18 mouse cellular contexts compared by ENCODE assay signal in genomic region chr17:15517776-15518175, GRCm38 (mm10). TPM values are rescaled to one million over a fixed set of nuclear protein-coding genes. Genes with fewer than 3 reads are reported as not detected.
DNase-seq lines count a peak whose midpoint lies in the region; ATAC-seq and TF ChIP-seq lines count a peak whose summit lies in the region.
"Had no signal": no experiment of that assay in that cellular context is flagged by ENCODE, and none has a peak within 500 bp of the region (broad histone marks: within the 10 kb centered on the region; RNA-seq: fewer than 3 reads in every experiment).

No protein-coding gene starts in this region.

- ATAC-seq in forebrain, embryonic 16.5 days, result peak; percentile 31; the same call in 1 of the 2 replicates
- no peak for ATAC-seq in forebrain, embryonic 12.5 days (ENCODE audit: low FRiP score)
- no peak for ATAC-seq in intestine, postnatal 0 days
- no peak for ATAC-seq in intestine, embryonic 15.5 days
- peak; percentile 45; the same call in 1 of the 2 replicates for ATAC-seq in liver, postnatal 0 days
- ATAC-seq: Patski had no signal

- 77% methylated on average over 5 of the region's 5 CpGs for WGBS in forebrain, embryonic 16.5 days
- 82% methylated on average over 5 of the region's 5 CpGs for WGBS in forebrain, embryonic 12.5 days
- WGBS in intestine, postnatal 0 days, result 72% methylated on average over 5 of the region's 5 CpGs
- WGBS in intestine, embryonic 15.5 days, result 76% methylated on average over 5 of the region's 5 CpGs
- 56% methylated on average over 5 of the region's 5 CpGs for WGBS in liver, postnatal 0 days (ENCODE audit: insufficient replicate concordance)

- peaks cover 47% of the 10 kb centered on the region for H3K36me3 ChIP-seq in forebrain, embryonic 16.5 days (ENCODE audit: control insufficient read depth, insufficient read depth)
- H3K36me3 ChIP-seq in forebrain, embryonic 12.5 days (replicated peaks), result peaks cover 91% of the 10 kb centered on the region
- H3K36me3 ChIP-seq in intestine, postnatal 0 days (ENCODE audit: control insufficient read depth, insufficient read depth), result peaks cover 74% of the 10 kb centered on the region
- peaks cover 49% of the 10 kb centered on the region for H3K36me3 ChIP-seq in intestine, embryonic 15.5 days
- peaks cover 79% of the 10 kb centered on the region for H3K36me3 ChIP-seq in liver, postnatal 0 days (replicated peaks; ENCODE audit: insufficient read depth, low read length)

- TF ChIP-seq EP300 in liver, postnatal 0 days (IDR thresholded peaks at IDR 0.05; ENCODE audit: low read depth), result no peak; the same call in 1 of the 2 replicates

- no peaks in the 10 kb centered on the region for H3K9me3 ChIP-seq in forebrain, embryonic 16.5 days (ENCODE audit: control insufficient read depth, low read length)
- H3K9me3 ChIP-seq in forebrain, embryonic 12.5 days, result no peaks in the 10 kb centered on the region
- H3K9me3 ChIP-seq in intestine, postnatal 0 days (ENCODE audit: control insufficient read depth), result no peaks in the 10 kb centered on the region
- no peaks in the 10 kb centered on the region for H3K9me3 ChIP-seq in intestine, embryonic 15.5 days
- H3K9me3 ChIP-seq in liver, postnatal 0 days (ENCODE audit: low read length), result no peaks in the 10 kb centered on the region
- H3K9me3 ChIP-seq: embryonic facial prominence, embryonic 13.5 days; kidney, embryonic 15.5 days; limb, embryonic 12.5 days had no signal

- H3K27ac ChIP-seq in forebrain, embryonic 16.5 days (ENCODE audit: low read length), result no peak overlapping the region
- no peak overlapping the region for H3K27ac ChIP-seq in forebrain, embryonic 12.5 days
- H3K27ac ChIP-seq in intestine, postnatal 0 days (ENCODE audit: low read depth, low read length), result no peak overlapping the region
- no peak overlapping the region for H3K27ac ChIP-seq in intestine, embryonic 15.5 days
- no peak overlapping the region for H3K27ac ChIP-seq in liver, postnatal 0 days (ENCODE audit: low read depth)
- H3K27ac ChIP-seq: embryonic facial prominence, embryonic 13.5 days; gastrocnemius, adult 2 months; kidney, embryonic 15.5 days; limb, embryonic 12.5 days had no signal

- no peaks in the 10 kb centered on the region for H3K4me1 ChIP-seq in forebrain, embryonic 16.5 days (replicated peaks; ENCODE audit: control insufficient read depth, insufficient read depth, low read length)
- H3K4me1 ChIP-seq in forebrain, embryonic 12.5 days, result no peaks in the 10 kb centered on the region
- no peaks in the 10 kb centered on the region for H3K4me1 ChIP-seq in intestine, postnatal 0 days (replicated peaks; ENCODE audit: control insufficient read depth, insufficient read depth, low read length)
- H3K4me1 ChIP-seq in intestine, embryonic 15.5 days (replicated peaks), result no peaks in the 10 kb centered on the region
- no peaks in the 10 kb centered on the region for H3K4me1 ChIP-seq in liver, postnatal 0 days (ENCODE audit: insufficient read depth)
- H3K4me1 ChIP-seq: embryonic facial prominence, embryonic 13.5 days; kidney, embryonic 15.5 days; limb, embryonic 12.5 days had no signal

- peak; percentile 19; the same call in 1 of the 2 replicates for TF ChIP-seq CTCF in intestine, postnatal 0 days (IDR thresholded peaks at IDR 0.05; ENCODE audit: low read depth)
- peak; percentile 39 for TF ChIP-seq CTCF in liver, postnatal 0 days (IDR thresholded peaks at IDR 0.05; ENCODE audit: low read depth)

- no peak overlapping the region for H3K4me3 ChIP-seq in forebrain, embryonic 16.5 days (replicated peaks; ENCODE audit: low read length)
- no peak overlapping the region for H3K4me3 ChIP-seq in forebrain, embryonic 12.5 days (replicated peaks)
- no peak overlapping the region for H3K4me3 ChIP-seq in intestine, postnatal 0 days (ENCODE audit: low read depth, low read length)
- no peak overlapping the region for H3K4me3 ChIP-seq in intestine, embryonic 15.5 days (replicated peaks)
- no peak overlapping the region for H3K4me3 ChIP-seq in liver, postnatal 0 days (ENCODE audit: low read depth, low read length)
- H3K4me3 ChIP-seq: embryonic facial prominence, embryonic 13.5 days; gastrocnemius, adult 2 months; kidney, embryonic 15.5 days; limb, embryonic 12.5 days had no signal

- H3K9ac ChIP-seq in forebrain, embryonic 16.5 days (replicated peaks; ENCODE audit: low read depth, low read length), result no peak overlapping the region
- no peak overlapping the region for H3K9ac ChIP-seq in forebrain, embryonic 12.5 days
- no peak overlapping the region for H3K9ac ChIP-seq in intestine, postnatal 0 days (ENCODE audit: low read depth, low read length)
- no peak overlapping the region for H3K9ac ChIP-seq in intestine, embryonic 15.5 days
- no peak overlapping the region for H3K9ac ChIP-seq in liver, postnatal 0 days (replicated peaks)
- H3K9ac ChIP-seq: embryonic facial prominence, embryonic 13.5 days; kidney, embryonic 15.5 days; limb, embryonic 12.5 days had no signal

- no peaks in the 10 kb centered on the region for H3K27me3 ChIP-seq in forebrain, embryonic 16.5 days (replicated peaks; ENCODE audit: control insufficient read depth, insufficient read depth, low read length)
- H3K27me3 ChIP-seq in forebrain, embryonic 12.5 days, result no peaks in the 10 kb centered on the region
- H3K27me3 ChIP-seq in intestine, postnatal 0 days (replicated peaks; ENCODE audit: control insufficient read depth, insufficient read depth, low read length), result no peaks in the 10 kb centered on the region
- H3K27me3 ChIP-seq in intestine, embryonic 15.5 days (replicated peaks), result no peaks in the 10 kb centered on the region
- H3K27me3 ChIP-seq in liver, postnatal 0 days (ENCODE audit: insufficient read depth, low read length), result no peaks in the 10 kb centered on the region
- H3K27me3 ChIP-seq: embryonic facial prominence, embryonic 13.5 days; kidney, embryonic 15.5 days; limb, embryonic 12.5 days; Patski had no signal

- peak; percentile 23 for DNase-seq in ES-CJ7 (ENCODE audit: low read depth, low spot score)
- DNase-seq in liver, postnatal 0 days, result no peak
- DNase-seq in gastrocnemius, postnatal 4 days (ENCODE audit: low spot score in 2 of 2), result no peak
- no peak for DNase-seq in spleen, postnatal 4 days (ENCODE audit: low spot score in 2 of 2)
- DNase-seq: adrenal gland, postnatal 10 days; cerebellum, adult 9-10 months; gastrocnemius, adult 2 months; lung, adult 2 months; lung, postnatal 4 days; midbrain, embryonic 14.5 days had no signal

- no peak overlapping the region for H3K4me2 ChIP-seq in forebrain, embryonic 16.5 days (ENCODE audit: low read length)
- no peak overlapping the region for H3K4me2 ChIP-seq in forebrain, embryonic 12.5 days
- H3K4me2 ChIP-seq in intestine, postnatal 0 days (replicated peaks; ENCODE audit: low read depth), result no peak overlapping the region
- no peak overlapping the region for H3K4me2 ChIP-seq in intestine, embryonic 15.5 days (replicated peaks)
- H3K4me2 ChIP-seq in liver, postnatal 0 days (ENCODE audit: low read depth, low read length), result no peak overlapping the region
- H3K4me2 ChIP-seq: embryonic facial prominence, embryonic 13.5 days; kidney, embryonic 15.5 days; limb, embryonic 12.5 days had no signal

RNA-seq across cellular contexts. Expression of gene Pdcd2, which starts 9.3 kb away (rescaled TPM):
- polyA plus RNA-seq in forebrain, embryonic 16.5 days (2015; fragmentation: Nextera tagmentation; extraction: Ambion mirVana), result 49.4 and 54.0 TPM in 2 replicates
- 54.9 and 65.1 TPM in 2 replicates for polyA plus RNA-seq in forebrain, embryonic 12.5 days (2016; fragmentation: Nextera tagmentation; extraction: Ambion mirVana)
- polyA plus RNA-seq in intestine, postnatal 0 days (2015; fragmentation: Nextera tagmentation; extraction: Ambion mirVana), result 42.7 and 46.2 TPM in 2 replicates
- 49.9 and 57.0 TPM in 2 replicates for polyA plus RNA-seq in intestine, embryonic 15.5 days (2015; fragmentation: Nextera tagmentation; extraction: Ambion mirVana)
- 25.4 and 28.5 TPM in 2 replicates for polyA plus RNA-seq in liver, postnatal 0 days (2015; fragmentation: Nextera tagmentation; extraction: Ambion mirVana)
- total RNA-seq in gastrocnemius, postnatal 4 days (2021), result 10 to 100 TPM; 18.5 to 25.8 TPM

RNA-seq across cellular contexts. Expression of gene Tbp, which starts 18.1 kb away (rescaled TPM):
- polyA plus RNA-seq in forebrain, embryonic 16.5 days (2015; fragmentation: Nextera tagmentation; extraction: Ambion mirVana), result 71.1 and 72.1 TPM in 2 replicates
- 69.8 and 70.5 TPM in 2 replicates for polyA plus RNA-seq in forebrain, embryonic 12.5 days (2016; fragmentation: Nextera tagmentation; extraction: Ambion mirVana)
- polyA plus RNA-seq in intestine, postnatal 0 days (2015; fragmentation: Nextera tagmentation; extraction: Ambion mirVana), result 21.7 and 22.4 TPM in 2 replicates
- polyA plus RNA-seq in intestine, embryonic 15.5 days (2015; fragmentation: Nextera tagmentation; extraction: Ambion mirVana), result 36.3 and 42.2 TPM in 2 replicates
- 12.2 and 12.3 TPM in 2 replicates for polyA plus RNA-seq in liver, postnatal 0 days (2015; fragmentation: Nextera tagmentation; extraction: Ambion mirVana)
- 10 to 100 TPM; 16.6 to 17.8 TPM for total RNA-seq in gastrocnemius, postnatal 4 days (2021)

RNA-seq across cellular contexts. Expression of gene Psmb1, which starts 18.2 kb away (rescaled TPM):
- polyA plus RNA-seq in forebrain, embryonic 16.5 days (2015; fragmentation: Nextera tagmentation; extraction: Ambion mirVana), result 231 and 234 TPM in 2 replicates
- polyA plus RNA-seq in forebrain, embryonic 12.5 days (2016; fragmentation: Nextera tagmentation; extraction: Ambion mirVana), result 236 and 238 TPM in 2 replicates
- polyA plus RNA-seq in intestine, postnatal 0 days (2015; fragmentation: Nextera tagmentation; extraction: Ambion mirVana), result 233 and 246 TPM in 2 replicates
- 258 and 264 TPM in 2 replicates for polyA plus RNA-seq in intestine, embryonic 15.5 days (2015; fragmentation: Nextera tagmentation; extraction: Ambion mirVana)
- polyA plus RNA-seq in liver, postnatal 0 days (2015; fragmentation: Nextera tagmentation; extraction: Ambion mirVana), result 133 and 134 TPM in 2 replicates
- total RNA-seq in gastrocnemius, postnatal 4 days (2021), result 100 to 1,000 TPM; 156 TPM

RNA-seq across cellular contexts. Expression of gene Prdm9, which starts 46.4 kb away (rescaled TPM):
- 1.4 and 2.6 TPM in 2 replicates for polyA plus RNA-seq in forebrain, embryonic 16.5 days (2015; fragmentation: Nextera tagmentation; extraction: Ambion mirVana)
- 3.0 and 3.2 TPM in 2 replicates for polyA plus RNA-seq in forebrain, embryonic 12.5 days (2016; fragmentation: Nextera tagmentation; extraction: Ambion mirVana)
- 1.5 and 1.8 TPM in 2 replicates for polyA plus RNA-seq in intestine, postnatal 0 days (2015; fragmentation: Nextera tagmentation; extraction: Ambion mirVana)
- 1.2 and 2.2 TPM in 2 replicates for polyA plus RNA-seq in intestine, embryonic 15.5 days (2015; fragmentation: Nextera tagmentation; extraction: Ambion mirVana)
- 1.2 and 1.4 TPM in 2 replicates for polyA plus RNA-seq in liver, postnatal 0 days (2015; fragmentation: Nextera tagmentation; extraction: Ambion mirVana)
- total RNA-seq in gastrocnemius, postnatal 4 days (2021), result 1 to 10 TPM; 3.5 to 5.0 TPM

Comparison
In these comparisons a context has a peak if more than half of its experiments do, and no peak if none do; other contexts are left out.
1. ATAC-seq: peak in forebrain, embryonic 16.5 days (single experiment) and liver, postnatal 0 days (single experiment); none in forebrain, embryonic 12.5 days (single experiment), intestine, postnatal 0 days (single experiment) and intestine, embryonic 15.5 days (single experiment).